Mouse (Mus musculus) forebrain, postnatal 0 days (tissue): ENCODE measurements around the gene Hsp90ab1. TPM values are rescaled to one million over a fixed set of nuclear protein-coding genes. Genes with fewer than 3 reads are reported as not detected.

Experiments
- ATAC-seq: fragments of 200-750 bp; cut with Nextera tagmentation; 2 replicates; pipeline ENCODE4 v1.8.0; 2017; ENCODE audit warnings: mild to moderate bottlenecking, moderate library complexity
- DNase-seq: peaks from one replicate; pipeline ENCODE4 v3.0.0-alpha.2; 2015
- H3K27ac ChIP-seq: fragments of 300-500 bp; sonication (generic); 2 replicates; pipeline ENCODE4 v1.5.1; 2014; ENCODE audit warnings: low read depth, mild to moderate bottlenecking, antibody characterized with exemption, low read length, moderate library complexity, mixed read lengths
- H3K27me3 ChIP-seq: fragments of 300-500 bp; sonication (generic); 2 replicates; pipeline ENCODE4 v1.6.1; 2014; ENCODE audit warnings: mild to moderate bottlenecking, low read length, mixed read lengths; ENCODE audit not compliant: insufficient read depth
- H3K36me3 ChIP-seq: fragments of 300-500 bp; sonication (generic); 2 replicates; pipeline ENCODE4 v1.6.1; 2014; ENCODE audit warnings: mild to moderate bottlenecking, moderate library complexity; ENCODE audit not compliant: insufficient read depth
- H3K4me1 ChIP-seq: fragments of 300-500 bp; sonication (generic); 2 replicates; pipeline ENCODE4 v1.6.1; 2014; ENCODE audit warnings: antibody characterized with exemption; ENCODE audit not compliant: insufficient read depth
- H3K4me2 ChIP-seq: fragments of 300-500 bp; sonication (generic); 2 replicates; pipeline ENCODE4 v1.6.1; 2014; ENCODE audit warnings: low read depth, mild to moderate bottlenecking, moderate library complexity
- H3K4me3 ChIP-seq: fragments of 300-500 bp; sonication (generic); 2 replicates; pipeline ENCODE4 v1.5.1; 2014; ENCODE audit warnings: low read depth, low read length, mixed read lengths
- H3K9ac ChIP-seq: fragments of 300-500 bp; sonication (generic); 2 replicates; pipeline ENCODE4 v1.6.1; 2014; ENCODE audit warnings: mild to moderate bottlenecking
- H3K9me3 ChIP-seq: fragments of 300-500 bp; sonication (generic); 2 replicates; pipeline ENCODE4 v1.6.1; 2016; ENCODE audit warnings: low read length
- CTCF ChIP-seq: sonication (generic); IDR thresholded peaks from 2 replicates; pipeline ENCODE4 v1.5.1; 2016; ENCODE audit warnings: antibody characterized with exemption, control low read depth, low read depth
- WGBS: fragments of 180-500 bp; shearing (Covaris S2); extraction: QIAGEN DNeasy Blood & Tissue Kit; methylation state at CpG from one replicate; pipeline ENCODE4 v1.1.7; 2014; 5-methylcytosine and 5-hydroxymethylcytosine counted together
- polyA plus RNA-seq: library from polyadenylated mRNA; unstranded; fragments of >200 nt; fragmentation: Nextera tagmentation; extraction: Ambion mirVana; gene quantifications from 2 replicates; pipeline ENCODE4 v1.2.1, GENCODE M21; 2015
- total RNA-seq: library from RNA; depleted of rRNA; stranded (reverse); fragments of >200 nt; gene quantifications from 2 replicates; pipeline ENCODE4 v1.2.3, GENCODE M21; 2014

The Hsp90ab1 gene
- total and polyA plus RNA-seq, 2 experiments from 2014 or later: 1,351 to 1,497 TPM

DNA sequence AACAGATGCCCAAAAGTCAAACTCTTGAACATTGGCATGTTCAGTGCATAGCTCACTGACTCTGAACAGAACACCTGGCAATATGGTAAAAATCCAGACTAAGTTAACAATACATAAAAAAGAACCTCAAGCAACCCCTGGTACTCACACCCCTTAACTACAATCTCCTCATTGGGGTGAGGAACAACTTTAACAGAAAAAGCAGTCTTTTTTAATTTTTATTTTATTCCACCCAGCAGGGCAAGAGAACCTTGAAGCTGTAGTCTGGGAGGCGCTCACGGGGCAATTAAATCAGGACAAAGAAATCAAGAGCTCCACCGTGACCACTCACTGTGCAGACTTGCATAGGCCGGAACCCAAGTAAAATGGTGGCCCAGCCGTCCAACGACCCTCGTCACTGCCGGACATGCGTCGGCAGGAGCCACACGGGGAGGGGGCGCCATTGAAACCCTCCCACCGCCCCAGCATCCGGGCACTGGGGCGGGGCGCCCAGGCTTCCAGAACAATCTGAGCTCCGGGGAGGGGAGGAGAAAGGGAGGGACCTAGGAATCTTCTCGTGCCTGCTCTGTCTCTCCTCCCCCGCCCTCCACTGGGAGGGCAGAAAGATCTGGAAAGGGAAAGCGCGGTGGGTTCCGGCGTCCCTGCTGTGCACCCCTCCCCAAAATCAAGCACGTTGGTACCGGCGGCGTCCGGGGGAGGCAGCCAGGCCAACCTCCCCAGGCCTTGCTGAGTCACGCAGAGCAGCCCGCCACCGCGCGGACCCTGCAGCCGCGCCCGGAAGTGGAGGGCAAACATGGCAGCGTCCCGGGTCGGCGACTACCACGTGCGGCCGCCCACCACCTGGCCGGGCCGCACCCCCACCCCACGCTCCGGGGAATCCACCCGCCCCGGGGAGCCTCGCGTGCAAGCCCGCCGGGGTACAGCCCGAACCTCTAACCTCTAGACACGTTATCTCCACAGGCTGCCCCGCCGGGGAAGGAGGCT, 676 bp downstream of the Hsp90ab1 start:
- H3K4me1 ChIP-seq: peaks cover 9% of the 10 kb centered on the region
- under 1% methylated on average over 57 of the region's 57 CpGs for WGBS
- no peak for TF ChIP-seq CTCF

DNA sequence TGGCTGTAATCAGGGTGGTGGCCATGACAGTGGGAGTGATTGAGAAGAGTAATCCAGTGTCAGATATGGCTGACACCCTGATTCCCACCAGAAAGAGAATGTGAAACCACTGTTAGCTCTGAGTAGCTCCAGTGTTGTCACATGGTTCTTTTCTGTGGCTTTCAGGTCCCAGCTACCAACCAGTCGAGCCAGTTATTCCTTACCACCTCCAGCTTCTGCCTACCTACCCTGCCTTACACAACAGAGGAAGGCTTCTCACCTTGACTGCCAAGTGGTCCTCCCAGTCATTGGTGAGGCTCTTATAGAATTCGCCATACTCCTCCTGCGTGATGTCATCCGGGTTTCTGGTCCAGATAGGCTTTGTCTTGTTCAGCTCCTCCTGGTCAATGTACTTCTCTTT, 3.1 kb downstream of the Hsp90ab1 start:
- Histone ChIP-seq H3K9ac (no peak overlapping the region), H3K4me2 (no peak overlapping the region), H3K4me1 (peaks cover 8% of the 10 kb centered on the region), H3K4me3 (no peak overlapping the region), H3K9me3 (no peaks in the 10 kb centered on the region), H3K27ac (no peak overlapping the region), H3K36me3 (peaks cover 62% of the 10 kb centered on the region), H3K27me3 (no peaks in the 10 kb centered on the region)
- DNase-seq (no peak), ATAC-seq (no peak)
- 77% methylated on average over 4 of the region's 4 CpGs for WGBS
- TF ChIP-seq CTCF: no peak

More for the DNA sequence above, 676 bp downstream of the Hsp90ab1 start:
- H3K4me2 ChIP-seq: peak overlapping the region; percentile 79
- peaks cover 40% of the 10 kb centered on the region for H3K36me3 ChIP-seq
- peak overlapping the region; percentile 98 for H3K27ac ChIP-seq
- no peaks in the 10 kb centered on the region for H3K9me3 ChIP-seq
- DNase-seq (peak; percentile 92), ATAC-seq (peak; percentile 60)
- H3K27me3 ChIP-seq: no peaks in the 10 kb centered on the region
- H3K4me3 ChIP-seq: peak overlapping the region; percentile 98
- peak overlapping the region; percentile 99 for H3K9ac ChIP-seq

DNA sequence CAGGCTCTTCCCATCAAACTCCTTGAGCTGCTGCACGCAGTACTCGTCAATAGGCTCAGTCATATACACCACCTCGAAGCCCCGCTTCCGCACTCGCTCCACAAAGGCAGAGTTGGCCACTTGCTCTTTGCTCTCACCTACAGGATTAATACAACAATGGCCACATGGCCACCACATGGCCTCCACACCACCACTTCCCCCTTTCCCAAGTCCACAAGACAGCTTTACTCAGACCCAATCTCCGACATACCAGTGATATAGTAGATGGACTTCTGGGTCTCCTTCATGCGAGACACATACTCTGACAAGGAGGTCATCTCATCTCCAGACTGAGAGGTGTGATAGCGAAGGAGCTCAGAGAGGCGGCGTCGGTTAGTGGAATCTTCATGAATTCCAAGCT, 4.1 kb downstream of the Hsp90ab1 start:
- peaks cover 62% of the 10 kb centered on the region for H3K36me3 ChIP-seq
- no peak for DNase-seq
- no peak for ATAC-seq
- no peaks in the 10 kb centered on the region for H3K9me3 ChIP-seq
- 86% methylated on average over 12 of the region's 12 CpGs for WGBS
- no peak for TF ChIP-seq CTCF
- no peak overlapping the region for H3K9ac ChIP-seq
- H3K27ac ChIP-seq: no peak overlapping the region
- no peak overlapping the region for H3K4me3 ChIP-seq
- no peak overlapping the region for H3K4me2 ChIP-seq
- H3K4me1 ChIP-seq: no peaks in the 10 kb centered on the region; the same call in 1 of the 2 replicates
- no peaks in the 10 kb centered on the region for H3K27me3 ChIP-seq

DNA sequence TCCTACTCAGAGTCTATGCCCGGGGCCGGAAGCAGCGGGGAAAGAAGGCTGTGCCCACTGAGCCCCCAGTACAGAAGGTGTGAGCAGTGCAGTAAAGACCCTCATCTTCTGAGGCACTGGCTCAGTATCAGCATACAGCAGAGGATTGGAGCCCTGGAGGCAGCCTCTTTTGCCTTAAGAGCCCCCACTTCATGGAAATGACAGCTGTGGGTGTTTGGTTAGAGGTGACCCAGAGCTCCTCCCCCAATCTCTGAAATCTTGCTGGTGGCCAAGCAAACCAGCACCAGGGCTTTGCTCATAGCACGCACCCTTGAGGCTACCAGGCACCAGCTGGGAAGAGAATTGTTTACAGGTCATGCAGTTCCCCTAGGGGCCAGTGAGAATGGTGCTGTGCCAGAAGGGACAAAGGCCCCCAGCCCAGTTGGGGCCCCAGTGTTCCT, 5.9 kb downstream of the Hsp90ab1 start:
- no peak overlapping the region for H3K27ac ChIP-seq
- H3K4me3 ChIP-seq: no peak overlapping the region
- no peaks in the 10 kb centered on the region; the same call in 1 of the 2 replicates for H3K4me1 ChIP-seq
- H3K27me3 ChIP-seq: no peaks in the 10 kb centered on the region
- H3K9me3 ChIP-seq: no peaks in the 10 kb centered on the region
- 40% methylated on average over 4 of the region's 4 CpGs for WGBS
- ATAC-seq (no peak), DNase-seq (no peak)
- H3K36me3 ChIP-seq: peaks cover 62% of the 10 kb centered on the region
- no peak; the same call in 1 of the 2 replicates for TF ChIP-seq CTCF
- no peak overlapping the region for H3K4me2 ChIP-seq
- no peak overlapping the region for H3K9ac ChIP-seq

DNA sequence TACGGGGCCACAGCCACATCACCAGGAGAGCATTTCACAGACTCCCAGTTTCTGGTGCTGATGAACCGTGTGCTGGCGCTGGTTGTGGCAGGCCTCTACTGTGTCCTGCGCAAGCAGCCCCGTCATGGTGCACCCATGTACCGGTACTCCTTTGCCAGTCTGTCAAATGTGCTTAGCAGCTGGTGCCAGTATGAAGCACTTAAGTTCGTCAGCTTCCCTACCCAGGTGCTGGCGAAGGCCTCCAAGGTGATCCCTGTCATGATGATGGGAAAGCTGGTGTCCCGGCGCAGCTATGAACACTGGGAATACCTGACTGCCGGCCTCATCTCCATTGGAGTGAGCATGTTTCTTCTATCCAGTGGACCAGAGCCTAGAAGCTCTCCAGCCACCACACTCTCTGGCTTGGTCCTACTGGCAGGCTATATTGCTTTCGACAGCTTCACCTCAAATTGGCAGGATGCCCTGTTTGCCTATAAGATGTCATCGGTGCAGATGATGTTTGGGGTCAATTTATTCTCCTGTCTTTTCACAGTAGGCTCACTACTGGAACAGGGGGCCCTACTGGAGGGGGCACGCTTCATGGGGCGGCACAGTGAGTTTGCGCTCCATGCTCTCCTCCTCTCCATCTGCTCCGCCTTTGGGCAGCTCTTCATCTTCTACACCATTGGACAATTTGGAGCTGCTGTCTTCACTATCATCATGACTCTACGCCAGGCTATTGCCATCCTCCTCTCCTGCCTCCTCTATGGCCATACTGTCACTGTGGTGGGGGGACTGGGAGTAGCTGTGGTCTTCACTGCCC, 6.5 kb downstream of the Hsp90ab1 start:
- no peak overlapping the region for H3K27ac ChIP-seq
- peaks cover 62% of the 10 kb centered on the region for H3K36me3 ChIP-seq
- H3K4me2 ChIP-seq: no peak overlapping the region
- no peak overlapping the region for H3K4me3 ChIP-seq
- H3K27me3 ChIP-seq: no peaks in the 10 kb centered on the region
- no peak for ATAC-seq
- H3K9me3 ChIP-seq: no peaks in the 10 kb centered on the region
- no peak for DNase-seq
- H3K4me1 ChIP-seq: no peaks in the 10 kb centered on the region; the same call in 1 of the 2 replicates
- no peak overlapping the region for H3K9ac ChIP-seq
- no peak for TF ChIP-seq CTCF
- 60% methylated on average over 18 of the region's 18 CpGs for WGBS

DNA sequence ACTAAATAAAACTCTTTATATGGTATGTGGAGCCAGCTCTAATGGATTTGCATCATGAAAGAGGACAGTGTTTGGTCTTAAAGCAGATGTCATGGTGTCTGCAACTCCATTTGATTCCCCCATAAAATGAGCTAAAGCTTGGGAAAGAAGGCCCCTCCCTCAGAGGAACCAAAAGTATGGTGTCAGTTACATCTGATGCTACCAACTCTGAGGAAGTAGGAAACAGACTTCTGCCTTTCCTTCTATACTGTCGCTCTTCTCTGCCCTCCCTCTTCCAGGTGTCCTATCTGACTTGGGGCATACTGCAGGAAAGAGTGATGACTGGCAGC, 7.1 kb downstream of the Hsp90ab1 start:
- ATAC-seq (no peak), DNase-seq (no peak)
- Histone ChIP-seq H3K27ac (no peak overlapping the region), H3K27me3 (no peaks in the 10 kb centered on the region), H3K4me3 (no peak overlapping the region), H3K4me2 (no peak overlapping the region), H3K9ac (no peak overlapping the region), H3K4me1 (no peaks in the 10 kb centered on the region; the same call in 1 of the 2 replicates), H3K36me3 (peaks cover 58% of the 10 kb centered on the region), H3K9me3 (no peaks in the 10 kb centered on the region)
- WGBS: 85% methylated on average over 1 of the region's 1 CpGs
- TF ChIP-seq CTCF: no peak
